Mouse (Mus musculus) liver, embryonic 14.5 days (tissue): ENCODE measurements around the gene Ralgps2. TPM values are rescaled to one million over a fixed set of nuclear protein-coding genes. Genes with fewer than 3 reads are reported as not detected.
A peak's percentile ranks its signal among the peaks of the same experiment; 100 is the strongest.

Experiments
- ATAC-seq: fragments of 200-750 bp; cut with Nextera tagmentation; 2 replicates; pipeline ENCODE4 v1.8.0; 2017; ENCODE audit warnings: moderate number of reproducible peaks, mild to moderate bottlenecking, moderate library complexity; ENCODE audit not compliant: insufficient read depth
- DNase-seq, 3 experiments: peaks; one replicate each; pipeline ENCODE4 v3.0.0-alpha.2; 2012 to 2013; ENCODE audit warnings: low read depth in 3 of 3, low spot score in 3 of 3
- H3K27ac ChIP-seq: fragments of 300-500 bp; sonication (generic); 2 replicates; pipeline ENCODE4 v1.5.1; 2014; ENCODE audit warnings: moderate library complexity, mild to moderate bottlenecking, control low read depth, inconsistent platforms
- H3K27me3 ChIP-seq: fragments of 300-500 bp; sonication (generic); 2 replicates; pipeline ENCODE4 v1.6.1; 2014; ENCODE audit warnings: mild to moderate bottlenecking, low read length, moderate library complexity; ENCODE audit not compliant: control insufficient read depth, insufficient read depth
- H3K36me3 ChIP-seq: fragments of 300-500 bp; sonication (generic); replicated peaks from 2 replicates; pipeline ENCODE4 v1.6.1; 2014; ENCODE audit warnings: low read depth; ENCODE audit not compliant: control insufficient read depth, insufficient read depth
- H3K4me1 ChIP-seq, 2 experiments: fragments of 200-500 bp in 1 of 2; fragments of 300-500 bp in 1 of 2; sonication (generic) in 1 of 2; replicated peaks; 2 replicates each; pipeline ENCODE4 v1.6.1; 2012 to 2014; ENCODE audit warnings: antibody characterized with exemption in 1 of 2, inconsistent platforms in 1 of 2, low read length in 1 of 2; ENCODE audit not compliant: control insufficient read depth in 2 of 2, insufficient read depth in 2 of 2
- H3K4me2 ChIP-seq: fragments of 300-500 bp; sonication (generic); 2 replicates; pipeline ENCODE4 v1.6.1; 2014; ENCODE audit warnings: low read depth, mild to moderate bottlenecking, control low read depth, moderate library complexity
- H3K4me3 ChIP-seq, 2 experiments: fragments of 200-500 bp in 1 of 2; fragments of 300-500 bp in 1 of 2; sonication (generic) in 1 of 2; 2 replicates each; pipeline ENCODE4 v1.5.1; 2012 to 2014; ENCODE audit warnings: low read depth in 2 of 2, low read length in 2 of 2, mild to moderate bottlenecking in 2 of 2, control low read depth in 1 of 2, inconsistent platforms in 1 of 2, moderate library complexity in 1 of 2; ENCODE audit not compliant: insufficient read depth in 1 of 2
- H3K9ac ChIP-seq: fragments of 300-500 bp; sonication (generic); replicated peaks from 2 replicates; pipeline ENCODE4 v1.6.1; 2014; ENCODE audit warnings: mild to moderate bottlenecking, control low read depth, moderate library complexity
- H3K9me3 ChIP-seq: fragments of 300-500 bp; sonication (generic); 2 replicates; pipeline ENCODE4 v1.6.1; 2016; ENCODE audit warnings: low read length, mixed read lengths; ENCODE audit not compliant: control insufficient read depth
- CTCF ChIP-seq: IDR thresholded peaks from 2 replicates; pipeline ENCODE4 v1.5.1; 2016; ENCODE audit warnings: antibody characterized with exemption, low read depth, control low read depth
- EP300 ChIP-seq: IDR thresholded peaks from 2 replicates; pipeline ENCODE4 v1.6.1; 2016; ENCODE audit warnings: antibody characterized with exemption, low read depth
- WGBS: fragments of 180-500 bp; shearing (Covaris S2); extraction: QIAGEN DNeasy Blood & Tissue Kit; methylation state at CpG from one replicate; pipeline ENCODE4 v1.1.7; 2014; ENCODE audit not compliant: insufficient replicate concordance; 5-methylcytosine and 5-hydroxymethylcytosine counted together
- polyA plus RNA-seq, 2 experiments: library from polyadenylated mRNA; depleted of rRNA in 1 of 2; stranded (reverse) in 1 of 2; unstranded in 1 of 2; fragments of >200 nt; fragmentation: Nextera tagmentation in 1 of 2; extraction: Ambion mirVana in 1 of 2; gene quantifications; 2 replicates each; pipeline versions ENCODE4 v1.2.1 to v1.2.3; 2012 to 2014

The Ralgps2 gene
- polyA plus RNA-seq, 2 experiments, result 3.2 to 12.8 TPM

DNA sequence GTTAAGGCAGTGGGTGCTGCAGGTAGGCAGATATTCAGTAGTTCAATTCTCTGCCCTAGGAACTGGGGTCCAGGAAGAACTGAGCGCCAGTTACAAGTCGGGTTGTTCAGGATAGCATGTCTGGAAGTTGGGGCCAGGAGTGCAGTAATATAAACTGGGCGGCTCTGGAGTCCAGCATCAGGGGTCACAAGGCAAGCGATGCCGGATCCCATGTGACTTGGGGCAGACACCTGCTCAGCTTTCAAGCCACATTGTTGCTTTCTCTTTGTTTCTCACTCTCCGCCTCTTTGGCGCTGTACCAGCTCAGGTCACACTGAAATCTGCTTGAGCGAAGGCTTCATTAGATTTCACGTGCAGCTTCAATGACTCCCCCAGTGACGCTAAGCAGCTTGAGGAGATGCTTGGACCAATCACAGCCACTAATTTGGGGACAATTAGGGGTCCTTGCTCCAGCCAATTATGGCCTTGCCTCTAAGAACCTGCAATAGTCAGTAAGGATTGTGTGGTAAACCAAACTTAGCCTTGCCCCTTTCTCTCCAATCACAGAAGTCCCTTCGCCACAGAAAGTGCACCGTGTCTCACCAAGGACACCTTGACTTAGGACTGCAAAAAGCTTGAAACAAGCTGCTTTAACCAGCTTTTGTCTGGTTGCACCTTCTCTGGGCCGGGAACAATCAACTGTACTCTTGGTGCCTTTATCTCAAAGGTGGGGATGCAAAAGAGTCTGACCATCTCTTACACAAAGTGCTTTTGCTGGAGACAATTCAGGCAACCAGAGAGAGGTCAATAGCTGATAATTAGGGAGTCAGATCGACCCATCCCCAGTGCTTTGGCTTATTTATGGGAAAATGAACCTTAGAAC lies 43.8 kb upstream of the Ralgps2 start:
- no peak overlapping the region for H3K4me3 ChIP-seq
- no peak for ATAC-seq
- no peak for TF ChIP-seq EP300
- no peak for TF ChIP-seq CTCF

DNA sequence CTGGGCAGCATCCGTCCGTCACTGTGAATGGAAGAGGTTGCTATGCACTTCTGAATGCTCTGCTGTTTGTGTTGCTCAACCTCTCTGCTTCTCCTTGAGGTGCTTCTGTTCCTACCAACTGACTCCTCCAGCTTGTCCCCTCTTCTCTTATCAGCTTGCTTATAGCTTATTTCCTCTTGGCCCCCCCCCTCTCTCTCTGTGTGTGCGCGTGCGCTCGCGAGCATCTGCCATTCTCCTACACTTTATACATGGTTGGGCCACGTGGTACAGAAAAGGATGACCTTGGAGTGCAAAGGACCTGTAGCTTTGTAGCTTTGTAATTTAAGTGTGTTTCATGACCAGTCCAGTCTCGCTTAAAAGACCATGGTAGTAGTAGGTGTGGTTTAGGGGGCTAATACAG lies 42.5 kb upstream of the Ralgps2 start:
- Histone ChIP-seq H3K4me3 (no peak overlapping the region), H3K27me3 (no peaks in the 10 kb centered on the region), H3K27ac (no peak overlapping the region), H3K4me1 (peaks cover 24 to 48% of the 10 kb centered on the region in 2 experiments), H3K36me3 (no peaks in the 10 kb centered on the region), H3K4me2 (no peak overlapping the region), H3K9ac (no peak overlapping the region), H3K9me3 (no peaks in the 10 kb centered on the region)
- DNase-seq (no peak), ATAC-seq (no peak)
- TF ChIP-seq CTCF (no peak), EP300 (no peak)
- 21% methylated on average over 9 of the region's 9 CpGs for WGBS

More for the DNA sequence above, 43.8 kb upstream of the Ralgps2 start:
- Histone ChIP-seq H3K4me2 (no peak overlapping the region), H3K27me3 (no peaks in the 10 kb centered on the region), H3K4me1 (peaks cover 36 to 58% of the 10 kb centered on the region in 2 experiments), H3K9ac (no peak overlapping the region), H3K27ac (no peak overlapping the region), H3K9me3 (no peaks in the 10 kb centered on the region), H3K36me3 (no peaks in the 10 kb centered on the region)
- no peak for DNase-seq
- 82% methylated on average over 14 of the region's 14 CpGs for WGBS

DNA sequence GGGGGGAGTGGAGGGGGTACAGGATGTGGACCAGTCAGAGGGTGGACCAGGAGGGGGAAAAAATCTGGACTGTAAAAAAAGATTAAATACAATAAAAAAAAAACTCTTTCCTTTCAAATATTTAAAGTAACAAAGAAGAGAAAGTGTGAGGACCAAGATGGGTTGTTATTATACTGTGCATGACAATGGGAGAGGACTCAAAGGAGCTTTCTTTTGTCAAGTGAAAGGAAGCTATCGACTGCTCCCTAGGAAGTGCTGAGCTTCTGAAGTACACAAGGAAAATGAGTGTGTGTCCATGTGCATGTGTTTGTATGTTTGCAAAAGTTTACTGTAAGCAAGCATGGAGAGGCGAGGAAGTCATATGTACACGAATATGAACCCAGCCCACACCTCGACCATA lies 40.3 kb upstream of the Ralgps2 start:
- Histone ChIP-seq H3K4me2 (no peak overlapping the region), H3K9me3 (no peaks in the 10 kb centered on the region), H3K36me3 (no peaks in the 10 kb centered on the region), H3K4me1 (peaks cover 2 to 25% of the 10 kb centered on the region in 2 experiments), H3K4me3 (no peak overlapping the region), H3K27me3 (no peaks in the 10 kb centered on the region), H3K9ac (no peak overlapping the region), H3K27ac (no peak overlapping the region)
- ATAC-seq (no peak), DNase-seq (no peak)
- whole genome bisulfite sequencing, result 70% methylated on average over 4 of the region's 4 CpGs
- TF ChIP-seq CTCF (no peak), EP300 (no peak)

DNA sequence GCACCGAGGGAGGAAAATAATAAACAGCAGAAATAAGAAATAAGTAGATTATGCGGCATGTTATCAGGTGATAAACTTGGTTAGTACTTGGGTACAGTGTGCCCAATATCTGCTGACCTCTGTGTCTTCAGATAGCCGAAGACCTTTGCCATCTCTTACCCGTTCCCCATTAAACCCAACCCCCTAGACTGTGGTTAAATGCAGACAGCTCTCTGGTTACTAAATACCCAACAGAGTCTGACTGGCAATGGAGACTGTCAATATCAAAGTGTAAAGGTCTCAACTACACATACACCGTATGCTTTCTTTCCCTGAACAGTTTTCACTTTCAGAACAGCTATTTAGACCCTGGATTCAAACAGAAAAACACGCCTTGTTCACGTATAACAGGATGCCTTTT lies 39.2 kb upstream of the Ralgps2 start:
- Histone ChIP-seq H3K4me1 (peaks cover 0 to 23% of the 10 kb centered on the region in 2 experiments; a peak in 3 of 4 replicates), H3K27ac (no peak overlapping the region; the same call in 1 of the 2 replicates), H3K9me3 (no peaks in the 10 kb centered on the region), H3K9ac (no peak overlapping the region), H3K36me3 (no peaks in the 10 kb centered on the region), H3K4me2 (no peak overlapping the region), H3K4me3 (no peak overlapping the region), H3K27me3 (no peaks in the 10 kb centered on the region)
- DNase-seq (no peak), ATAC-seq (peak; percentile 50)
- no peak for TF ChIP-seq EP300
- no peak for TF ChIP-seq CTCF
- WGBS, result 47% methylated on average over 7 of the region's 7 CpGs

DNA sequence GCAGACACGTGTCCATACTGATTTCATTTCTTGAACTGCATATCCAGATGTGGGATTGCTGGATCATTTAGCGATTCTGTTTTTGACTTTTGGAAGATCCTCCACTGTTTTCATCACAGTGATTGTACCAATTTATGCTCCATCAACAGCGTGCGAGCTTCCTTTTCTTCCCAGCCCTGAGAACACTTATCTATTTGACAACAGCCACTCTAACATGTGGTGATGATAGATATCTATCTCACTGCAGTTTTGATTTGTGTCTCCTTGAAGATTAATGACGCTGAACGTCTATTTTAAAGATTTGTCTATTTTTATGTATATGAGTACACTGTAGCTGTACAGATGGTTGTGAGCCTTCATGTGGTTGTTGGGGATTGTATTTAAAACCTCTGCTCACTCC lies 34.4 kb upstream of the Ralgps2 start:
- Histone ChIP-seq H3K9me3 (no peaks in the 10 kb centered on the region), H3K27ac (no peak overlapping the region), H3K4me3 (no peak overlapping the region), H3K9ac (no peak overlapping the region), H3K4me1 (peaks cover 16 to 22% of the 10 kb centered on the region in 2 experiments), H3K36me3 (no peaks in the 10 kb centered on the region), H3K4me2 (no peak overlapping the region), H3K27me3 (no peaks in the 10 kb centered on the region)
- no peak for DNase-seq
- 44% methylated on average over 6 of the region's 6 CpGs for whole genome bisulfite sequencing
- ATAC-seq, result no peak
- TF ChIP-seq EP300, result no peak
- no peak for TF ChIP-seq CTCF
